Mouse (Mus musculus) heart, adult 2 months (tissue): ENCODE data around the gene Ppfibp2.

Source experiments
- CTCF ChIP-seq: fragments of 200-600 bp; IDR thresholded peaks from 2 replicates; pipeline ENCODE4 v1.8.1; 2022; ENCODE audit warnings: antibody characterized with exemption, mild to moderate bottlenecking, moderate library complexity
- EP300 ChIP-seq: fragments of 200-500 bp; IDR thresholded peaks from 2 replicates; pipeline ENCODE4 v1.6.1; 2011; ENCODE audit warnings: low read depth, low read length, control low read depth; ENCODE audit not compliant: insufficient read depth

GRCm38 (mm10) chr7:107681306-107681705, 86.3 kb downstream of the Ppfibp2 start:
- TF ChIP-seq CTCF (no peak), EP300 (no peak)
